Mouse (Mus musculus) brain, embryonic 14.5 days (tissue): ENCODE measurements around the gene Fubp3.

Source experiments
- CTCF ChIP-seq: fragments of 200-500 bp; IDR thresholded peaks from 2 replicates; pipeline ENCODE4 v1.5.1; 2012; ENCODE audit warnings: inconsistent platforms, mild to moderate bottlenecking, moderate library complexity, borderline replicate concordance; ENCODE audit not compliant: insufficient read depth, insufficient read length; ENCODE audit errors: extremely low read depth
- POLR2A ChIP-seq: fragments of 200-500 bp; IDR thresholded peaks from 2 replicates; pipeline ENCODE4 v1.6.1; 2012; ENCODE audit warnings: mild to moderate bottlenecking, inconsistent platforms, borderline replicate concordance; ENCODE audit not compliant: poor library complexity, insufficient read depth, insufficient read length, severe bottlenecking; ENCODE audit errors: extremely low read depth

- no peak for TF ChIP-seq POLR2A
- TF ChIP-seq CTCF: no peak
Observed at GRCm38 (mm10) chr2:31613781-31614180, 41.3 kb downstream of the Fubp3 start.
